Mouse (Mus musculus) thymus, postnatal 4 days (tissue): ENCODE results near the gene Cox6b2.
A peak's percentile ranks its signal among the peaks of the same experiment; 100 is the strongest.

ENCODE experiments used
- DNase-seq: peaks from one replicate; pipeline ENCODE4 v3.0.0; 2021

Cox6b2 gene

GRCm38 (mm10) chr7:4759670-4760069 is 6.8 kb upstream of the Cox6b2 start:
- no peak for DNase-seq

- DNase-seq = peak; percentile 69
Observed at GRCm38 (mm10) chr7:4751971-4752820, 698 bp downstream of the Cox6b2 start.

GRCm38 (mm10) chr7:4749169-4749568 is 3.7 kb downstream of the Cox6b2 start:
- no peak for DNase-seq

GRCm38 (mm10) chr7:4748321-4748720 is 4.6 kb downstream of the Cox6b2 start:
- no peak for DNase-seq

GRCm38 (mm10) chr7:4747156-4747899 is 5.6 kb downstream of the Cox6b2 start:
- no peak for DNase-seq

GRCm38 (mm10) chr7:4746326-4746980 is 6.4 kb downstream of the Cox6b2 start:
- no peak for DNase-seq

GRCm38 (mm10) chr7:4744886-4745285 is 8.0 kb downstream of the Cox6b2 start:
- DNase-seq = no peak

GRCm38 (mm10) chr7:4743354-4743753 is 9.5 kb downstream of the Cox6b2 start:
- DNase-seq = no peak

GRCm38 (mm10) chr7:4742482-4742819 is 10.4 kb downstream of the Cox6b2 start:
- no peak for DNase-seq

- DNase-seq = no peak
Observed at GRCm38 (mm10) chr7:4741672-4742481, 11.0 kb downstream of the Cox6b2 start.

GRCm38 (mm10) chr7:4741151-4741550 is 11.7 kb downstream of the Cox6b2 start:
- DNase-seq = peak; percentile 37

GRCm38 (mm10) chr7:4740309-4740727 is 12.6 kb downstream of the Cox6b2 start:
- no peak for DNase-seq

GRCm38 (mm10) chr7:4739544-4740275 is 13.2 kb downstream of the Cox6b2 start, which contains the start of gene Kmt5c:
TSS of gene Kmt5c (plus strand) at chr7:4740115.
- DNase-seq = peak; percentile 92

GRCm38 (mm10) chr7:4739041-4739543 is 13.8 kb downstream of the Cox6b2 start:
- no peak for DNase-seq

- no peak for DNase-seq
Observed at GRCm38 (mm10) chr7:4732968-4733392, 19.9 kb downstream of the Cox6b2 start.

- DNase-seq = no peak
Observed at GRCm38 (mm10) chr7:4731090-4731489, 21.8 kb downstream of the Cox6b2 start.

- no peak for DNase-seq
Observed at GRCm38 (mm10) chr7:4725169-4725568, 27.7 kb downstream of the Cox6b2 start, which contains the start of gene Tmem150b. TSS of gene Tmem150b (minus strand) at chr7:4725249.

GRCm38 (mm10) chr7:4724359-4724758 is 28.5 kb downstream of the Cox6b2 start:
- no peak for DNase-seq

GRCm38 (mm10) chr7:4723508-4723907 is 29.4 kb downstream of the Cox6b2 start:
- DNase-seq = peak; percentile 41

- DNase-seq = no peak
Observed at GRCm38 (mm10) chr7:4719276-4719675, 33.6 kb downstream of the Cox6b2 start.

- DNase-seq = no peak
Observed at GRCm38 (mm10) chr7:4716955-4717354, 35.9 kb downstream of the Cox6b2 start.

GRCm38 (mm10) chr7:4712594-4712993 is 40.3 kb downstream of the Cox6b2 start:
- no peak for DNase-seq
